Mouse (Mus musculus) cortical plate, adult 2 months (tissue): ENCODE measurements at regions not wholly inside any gene's neighbourhood (a gene's known extent, or its start where the extent isn't known, plus 50 kb on each side); places are given as distances from the start of the nearest gene placed in this dataset.
"Not testable (repeated sequence)": the region's sequence is repeated elsewhere in the genome, so short reads cannot be mapped to it uniquely, and the experiment has no call there.

ENCODE experiments used
- CTCF ChIP-seq: fragments of 200-500 bp; IDR thresholded peaks from 2 replicates; pipeline ENCODE4 v1.5.1; 2011; ENCODE audit warnings: mild to moderate bottlenecking, control low read depth, low read length; ENCODE audit not compliant: insufficient read depth; ENCODE audit errors: extremely low read depth
- POLR2A ChIP-seq: fragments of 200-500 bp; IDR thresholded peaks from 2 replicates; pipeline ENCODE4 v1.6.1; 2011; ENCODE audit warnings: mild to moderate bottlenecking, low read length, control low read depth; ENCODE audit not compliant: insufficient read depth; ENCODE audit errors: extremely low read depth

GRCm38 (mm10) chr3:34712137-34712536 is 61.9 kb downstream of the Sox2 start:
- not testable (repeated sequence) for TF ChIP-seq CTCF, POLR2A
